Mouse (Mus musculus) liver, embryonic 12.5 days (tissue): Measurements from ENCODE around the gene Bmt2. TPM values are rescaled to one million over a fixed set of nuclear protein-coding genes. Genes with fewer than 3 reads are reported as not detected.
A peak's percentile ranks its signal among the peaks of the same experiment; 100 is the strongest.

ENCODE experiments used
- ATAC-seq: fragments of 200-750 bp; cut with Nextera tagmentation; 2 replicates; pipeline ENCODE4 v1.8.0; 2017; ENCODE audit warnings: moderate number of reproducible peaks, mild to moderate bottlenecking, moderate library complexity
- H3K27ac ChIP-seq: fragments of 300-500 bp; sonication (generic); 2 replicates; pipeline ENCODE4 v1.5.1; 2016; ENCODE audit warnings: mild to moderate bottlenecking
- H3K27me3 ChIP-seq: fragments of 300-500 bp; sonication (generic); replicated peaks from 2 replicates; pipeline ENCODE4 v1.6.1; 2016; ENCODE audit warnings: mild to moderate bottlenecking, moderate library complexity
- H3K36me3 ChIP-seq: fragments of 300-500 bp; sonication (generic); 2 replicates; pipeline ENCODE4 v1.6.1; 2016; ENCODE audit warnings: mild to moderate bottlenecking, moderate library complexity
- H3K4me1 ChIP-seq: fragments of 300-500 bp; sonication (generic); 2 replicates; pipeline ENCODE4 v1.6.1; 2016
- H3K4me2 ChIP-seq: fragments of 300-500 bp; sonication (generic); 2 replicates; pipeline ENCODE4 v1.6.1; 2016; ENCODE audit warnings: mild to moderate bottlenecking, moderate library complexity
- H3K4me3 ChIP-seq: fragments of 300-500 bp; sonication (generic); 2 replicates; pipeline ENCODE4 v1.5.1; 2016; ENCODE audit warnings: mild to moderate bottlenecking, moderate library complexity
- H3K9ac ChIP-seq: fragments of 300-500 bp; sonication (generic); 2 replicates; pipeline ENCODE4 v1.6.1; 2016; ENCODE audit warnings: mild to moderate bottlenecking, moderate library complexity
- H3K9me3 ChIP-seq: fragments of 300-500 bp; sonication (generic); replicated peaks from 2 replicates; pipeline ENCODE4 v1.6.1; 2016; ENCODE audit warnings: mild to moderate bottlenecking, moderate library complexity
- WGBS: fragments of 180-500 bp; shearing (Covaris S2); methylation state at CpG from one replicate; pipeline ENCODE4 v1.1.7; 2016; ENCODE audit not compliant: insufficient replicate concordance; 5-methylcytosine and 5-hydroxymethylcytosine counted together
- polyA plus RNA-seq: library from polyadenylated mRNA; unstranded; fragments of >200 nt; fragmentation: Nextera tagmentation; extraction: Ambion mirVana; gene quantifications from 2 replicates; pipeline ENCODE4 v1.2.1, GENCODE M21; 2016

Gene Bmt2
- polyA plus RNA-seq, 1 experiment from 2014 or later, result 6.4 TPM

DNA sequence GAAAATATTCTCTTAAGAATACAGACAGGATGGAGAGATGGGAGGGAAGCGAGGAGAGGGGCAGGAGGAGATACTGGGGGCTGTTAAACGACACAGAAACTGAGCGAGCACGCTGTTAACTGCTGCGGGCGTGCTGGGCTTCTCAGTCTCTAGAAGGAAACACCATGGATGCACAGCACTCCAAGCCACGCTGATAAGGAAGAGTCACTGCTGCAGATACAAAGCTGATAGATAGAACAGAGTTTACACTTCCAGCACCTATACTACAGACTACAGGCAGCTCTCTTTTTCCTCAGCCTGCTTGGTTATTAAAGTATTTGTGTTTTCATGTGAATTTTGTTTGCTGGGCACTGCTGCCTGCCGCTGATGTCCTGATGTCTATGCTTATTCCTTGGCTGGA, 91.6 kb downstream of the Bmt2 start:
- no peak overlapping the region for H3K9ac ChIP-seq
- peak; percentile 72 for ATAC-seq
- no peaks in the 10 kb centered on the region for H3K9me3 ChIP-seq
- H3K4me3 ChIP-seq, result no peak overlapping the region
- peaks cover 10% of the 10 kb centered on the region for H3K4me1 ChIP-seq
- H3K27ac ChIP-seq, result peak overlapping the region; percentile 45
- WGBS, result 41% methylated on average over 8 of the region's 8 CpGs
- peak overlapping the region; percentile 16 for H3K4me2 ChIP-seq
- peaks cover 33% of the 10 kb centered on the region for H3K36me3 ChIP-seq
- H3K27me3 ChIP-seq, result no peaks in the 10 kb centered on the region

DNA sequence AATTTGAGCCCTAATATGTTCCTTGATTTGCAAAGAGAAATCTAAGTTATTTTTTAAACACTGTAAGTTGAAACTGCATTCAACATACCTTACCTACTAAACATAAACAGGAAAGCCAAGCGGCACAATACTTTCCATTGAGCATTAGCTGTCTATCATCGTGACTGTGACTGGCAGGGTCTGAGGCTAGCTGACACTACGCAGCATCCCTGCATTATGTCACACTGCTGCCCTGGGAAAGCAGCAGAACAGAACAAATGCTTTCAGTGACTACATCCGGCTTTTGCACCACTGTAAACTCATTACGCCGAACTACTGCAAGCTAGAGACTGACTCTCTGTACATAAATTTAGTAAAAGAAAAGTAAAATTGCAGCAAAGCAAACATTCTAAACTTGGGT, 93.0 kb downstream of the Bmt2 start:
- Histone ChIP-seq H3K4me2 (no peak overlapping the region), H3K27ac (no peak overlapping the region), H3K27me3 (no peaks in the 10 kb centered on the region), H3K9me3 (no peaks in the 10 kb centered on the region), H3K9ac (no peak overlapping the region), H3K36me3 (peaks cover 32% of the 10 kb centered on the region), H3K4me1 (peaks cover 10% of the 10 kb centered on the region), H3K4me3 (no peak overlapping the region)
- WGBS, result 78% methylated on average over 6 of the region's 6 CpGs
- no peak for ATAC-seq

DNA sequence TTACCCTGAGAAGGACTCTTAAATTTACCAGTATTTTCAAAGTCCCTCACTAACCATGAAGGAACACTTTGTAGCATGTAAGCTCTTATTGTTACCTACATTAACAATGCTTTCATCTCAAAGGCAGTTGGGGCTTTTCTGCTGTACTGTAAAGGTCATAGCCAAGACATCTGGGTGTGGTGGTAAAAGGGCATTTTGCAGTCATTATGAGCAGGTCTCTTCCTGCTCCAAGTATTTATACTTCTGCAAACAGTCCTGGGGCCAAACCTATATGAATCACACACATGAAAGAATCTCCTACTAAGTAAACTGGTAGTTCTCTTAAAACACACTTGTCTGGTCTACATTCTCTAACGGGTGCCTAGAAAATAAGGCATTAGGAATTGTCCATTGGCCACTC, 95.7 kb downstream of the Bmt2 start:
- Histone ChIP-seq H3K27me3 (no peaks in the 10 kb centered on the region), H3K4me1 (peaks cover 10% of the 10 kb centered on the region), H3K4me3 (no peak overlapping the region), H3K9ac (no peak overlapping the region), H3K36me3 (peaks cover 33% of the 10 kb centered on the region), H3K4me2 (no peak overlapping the region), H3K27ac (no peak overlapping the region), H3K9me3 (no peaks in the 10 kb centered on the region)
- no peak for ATAC-seq
- WGBS, result 84% methylated on average over 1 of the region's 1 CpGs

Other genes with a start within 250 kb of the Bmt2 start
- gene Tmem168, start 69.9 kb downstream of the Bmt2 start, polyA plus RNA-seq, result 19.2 and 20.7 TPM in 2 replicates
- gene Gpr85, start 162.0 kb upstream of the Bmt2 start, polyA plus RNA-seq, result 1.5 and 1.9 TPM in 2 replicates
- gene 2610001J05Rik, start 193.6 kb upstream of the Bmt2 start, polyA plus RNA-seq, result 48.9 and 51.9 TPM in 2 replicates